10 mouse cellular contexts compared by ENCODE assay signal in the genomic region with DNA sequence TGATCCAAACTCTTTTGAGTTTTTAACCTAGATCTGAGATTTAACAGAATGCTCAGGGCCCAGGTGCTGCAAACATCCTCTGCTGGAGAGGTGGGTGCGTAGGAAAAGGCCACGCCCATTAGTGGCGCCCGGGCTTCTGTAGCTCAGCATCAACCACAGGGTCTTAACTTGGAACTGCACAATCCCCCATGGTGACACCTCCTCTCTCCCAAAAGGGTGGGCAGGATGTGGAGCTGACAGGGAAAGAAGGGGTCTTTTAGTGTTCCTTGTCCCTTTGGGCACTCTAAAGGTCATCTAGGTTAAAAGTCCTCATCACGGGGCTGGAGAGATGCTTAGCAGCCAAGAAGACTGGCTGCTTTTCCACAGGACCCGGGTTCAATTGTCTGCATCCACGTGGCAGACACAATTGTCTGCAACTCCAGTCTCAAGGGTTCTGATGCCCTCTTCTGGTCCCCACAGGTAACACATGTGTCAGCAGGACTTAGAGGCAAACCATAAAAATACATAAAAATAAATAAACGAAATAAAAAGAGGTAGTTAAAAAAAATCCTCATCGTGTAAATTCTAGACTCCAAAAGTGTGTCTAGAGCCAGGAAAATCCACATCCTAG.
A peak's percentile ranks its signal among the peaks of the same experiment; 100 is the strongest.
DNase-seq lines count a peak whose midpoint lies in the region; ATAC-seq and TF ChIP-seq lines count a peak whose summit lies in the region.
"Had no signal": no experiment of that assay in that cellular context is flagged by ENCODE, and none has a peak within 500 bp of the region (broad histone marks: within the 10 kb centered on the region; RNA-seq: fewer than 3 reads in every experiment).

No protein-coding gene starts in this region.

- 45% methylated on average over 9 of the region's 9 CpGs for WGBS in forebrain, embryonic 14.5 days
- 43% methylated on average over 9 of the region's 9 CpGs for WGBS in forebrain, embryonic 16.5 days
- 51% methylated on average over 9 of the region's 9 CpGs for WGBS in midbrain, embryonic 10.5 days
- 55% methylated on average over 9 of the region's 9 CpGs for WGBS in midbrain, embryonic 13.5 days
- WGBS in liver, postnatal 0 days (ENCODE audit: insufficient replicate concordance), result 48% methylated on average over 9 of the region's 9 CpGs

- no peak overlapping the region for H3K27ac ChIP-seq in forebrain, embryonic 14.5 days (ENCODE audit: low read depth, low read length)
- no peak overlapping the region for H3K27ac ChIP-seq in forebrain, embryonic 16.5 days (ENCODE audit: low read length)
- H3K27ac ChIP-seq in midbrain, embryonic 10.5 days (replicated peaks), result no peak overlapping the region
- no peak overlapping the region for H3K27ac ChIP-seq in midbrain, embryonic 13.5 days
- H3K27ac ChIP-seq in liver, postnatal 0 days (ENCODE audit: low read depth), result no peak overlapping the region
- H3K27ac ChIP-seq: liver, embryonic 15.5 days; stomach, embryonic 15.5 days had no signal

- no peak overlapping the region for H3K4me2 ChIP-seq in forebrain, embryonic 14.5 days (ENCODE audit: low read length)
- H3K4me2 ChIP-seq in forebrain, embryonic 16.5 days (ENCODE audit: low read length), result no peak overlapping the region
- H3K4me2 ChIP-seq in midbrain, embryonic 13.5 days (replicated peaks), result no peak overlapping the region
- H3K4me2 ChIP-seq in liver, postnatal 0 days (ENCODE audit: low read depth, low read length), result no peak overlapping the region
- H3K4me2 ChIP-seq: liver, embryonic 15.5 days had no signal

- no peaks in the 10 kb centered on the region for H3K9me3 ChIP-seq in forebrain, embryonic 14.5 days (replicated peaks; ENCODE audit: control insufficient read depth, low read length)
- H3K9me3 ChIP-seq in forebrain, embryonic 16.5 days (ENCODE audit: control insufficient read depth, low read length), result no peaks in the 10 kb centered on the region
- H3K9me3 ChIP-seq in midbrain, embryonic 10.5 days (replicated peaks), result no peaks in the 10 kb centered on the region
- H3K9me3 ChIP-seq in midbrain, embryonic 13.5 days, result no peaks in the 10 kb centered on the region
- H3K9me3 ChIP-seq in liver, postnatal 0 days (ENCODE audit: low read length), result no peaks in the 10 kb centered on the region
- H3K9me3 ChIP-seq: liver, embryonic 15.5 days; stomach, embryonic 15.5 days had no signal

- H3K27me3 ChIP-seq in forebrain, embryonic 14.5 days (replicated peaks; ENCODE audit: control insufficient read depth, insufficient read depth, low read length), result no peaks in the 10 kb centered on the region
- H3K27me3 ChIP-seq in forebrain, embryonic 16.5 days (replicated peaks; ENCODE audit: control insufficient read depth, insufficient read depth, low read length), result no peaks in the 10 kb centered on the region
- H3K27me3 ChIP-seq in midbrain, embryonic 10.5 days (ENCODE audit: low read depth, poor library complexity, severe bottlenecking), result 0 out of 2 replicates have a peak, but pooled peaks cover 4% of the 10 kb centered on the region
- no peaks in the 10 kb centered on the region for H3K27me3 ChIP-seq in midbrain, embryonic 13.5 days
- H3K27me3 ChIP-seq in liver, postnatal 0 days (ENCODE audit: insufficient read depth, low read length), result peaks cover 2% of the 10 kb centered on the region; the same call in 1 of the 2 replicates
- H3K27me3 ChIP-seq: stomach, embryonic 15.5 days had no signal

- peak; percentile 40 for DNase-seq in forebrain, embryonic 14.5 days (ENCODE audit: low spot score)
- peak; percentile 53 for DNase-seq in midbrain, embryonic 10.5 days (ENCODE audit: low spot score)
- peak; percentile 58 for DNase-seq in adrenal gland, postnatal 14 days
- peak; percentile 29 for DNase-seq in liver, postnatal 0 days
- no peak for DNase-seq in left cerebral cortex, postnatal 36 days (ENCODE audit: low spot score in 2 of 2)

- intact Hi-C loops in left cerebral cortex, postnatal 36 days (cut with DNase I), result no loop called here

- TF ChIP-seq CTCF in liver, postnatal 0 days (IDR thresholded peaks at IDR 0.05; ENCODE audit: low read depth), result peak; percentile 64

- H3K4me3 ChIP-seq in forebrain, embryonic 14.5 days (ENCODE audit: low read depth, low read length), result no peak overlapping the region
- H3K4me3 ChIP-seq in forebrain, embryonic 16.5 days (replicated peaks; ENCODE audit: low read length), result no peak overlapping the region
- H3K4me3 ChIP-seq in midbrain, embryonic 10.5 days, result no peak overlapping the region
- no peak overlapping the region for H3K4me3 ChIP-seq in midbrain, embryonic 13.5 days (replicated peaks)
- no peak overlapping the region for H3K4me3 ChIP-seq in liver, postnatal 0 days (ENCODE audit: low read depth, low read length)
- H3K4me3 ChIP-seq: liver, embryonic 15.5 days; stomach, embryonic 15.5 days had no signal

- no peaks in the 10 kb centered on the region for H3K36me3 ChIP-seq in forebrain, embryonic 14.5 days (ENCODE audit: control insufficient read depth, insufficient read depth, low read length)
- H3K36me3 ChIP-seq in forebrain, embryonic 16.5 days (ENCODE audit: control insufficient read depth, insufficient read depth), result no peaks in the 10 kb centered on the region
- H3K36me3 ChIP-seq in midbrain, embryonic 10.5 days, result no peaks in the 10 kb centered on the region
- H3K36me3 ChIP-seq in midbrain, embryonic 13.5 days, result no peaks in the 10 kb centered on the region
- no peaks in the 10 kb centered on the region for H3K36me3 ChIP-seq in liver, postnatal 0 days (replicated peaks; ENCODE audit: insufficient read depth, low read length)
- H3K36me3 ChIP-seq: liver, embryonic 15.5 days; stomach, embryonic 15.5 days had no signal

- H3K9ac ChIP-seq in forebrain, embryonic 14.5 days (ENCODE audit: low read length), result no peak overlapping the region
- no peak overlapping the region for H3K9ac ChIP-seq in forebrain, embryonic 16.5 days (replicated peaks; ENCODE audit: low read depth, low read length)
- H3K9ac ChIP-seq in midbrain, embryonic 13.5 days (replicated peaks), result no peak overlapping the region
- H3K9ac ChIP-seq in liver, postnatal 0 days (replicated peaks), result no peak overlapping the region
- H3K9ac ChIP-seq: liver, embryonic 15.5 days; stomach, embryonic 15.5 days had no signal

- no peaks in the 10 kb centered on the region for H3K4me1 ChIP-seq in forebrain, embryonic 14.5 days (ENCODE audit: control insufficient read depth, insufficient read depth, low read length)
- H3K4me1 ChIP-seq in forebrain, embryonic 16.5 days (replicated peaks; ENCODE audit: control insufficient read depth, insufficient read depth, low read length), result no peaks in the 10 kb centered on the region; the same call in 1 of the 2 replicates
- peaks cover 9% of the 10 kb centered on the region for H3K4me1 ChIP-seq in midbrain, embryonic 10.5 days
- H3K4me1 ChIP-seq in midbrain, embryonic 13.5 days (replicated peaks), result no peaks in the 10 kb centered on the region
- no peaks in the 10 kb centered on the region for H3K4me1 ChIP-seq in liver, postnatal 0 days (ENCODE audit: insufficient read depth)
- H3K4me1 ChIP-seq: liver, embryonic 15.5 days had no signal

- no peak for ATAC-seq in forebrain, embryonic 14.5 days
- ATAC-seq in forebrain, embryonic 16.5 days, result no peak
- ATAC-seq in midbrain, embryonic 13.5 days, result no peak
- no peak for ATAC-seq in liver, postnatal 0 days
- no peak for ATAC-seq in frontal cortex, adult (ENCODE audit: low TSS enrichment)

- no peak for TF ChIP-seq EP300 in liver, postnatal 0 days (IDR thresholded peaks at IDR 0.05; ENCODE audit: low read depth)

Comparison
In these comparisons a context has a peak if more than half of its experiments do, and no peak if none do; other contexts are left out.
1. DNase-seq: peak in forebrain, embryonic 14.5 days (single experiment), midbrain, embryonic 10.5 days (single experiment), adrenal gland, postnatal 14 days (single experiment) and liver, postnatal 0 days (single experiment); none in left cerebral cortex, postnatal 36 days (0 of 2).